Mouse (Mus musculus): Measurements from ENCODE around the gene Mypop.
A peak's percentile ranks its signal among the peaks of the same experiment; 100 is the strongest.

The Mypop gene

DNA sequence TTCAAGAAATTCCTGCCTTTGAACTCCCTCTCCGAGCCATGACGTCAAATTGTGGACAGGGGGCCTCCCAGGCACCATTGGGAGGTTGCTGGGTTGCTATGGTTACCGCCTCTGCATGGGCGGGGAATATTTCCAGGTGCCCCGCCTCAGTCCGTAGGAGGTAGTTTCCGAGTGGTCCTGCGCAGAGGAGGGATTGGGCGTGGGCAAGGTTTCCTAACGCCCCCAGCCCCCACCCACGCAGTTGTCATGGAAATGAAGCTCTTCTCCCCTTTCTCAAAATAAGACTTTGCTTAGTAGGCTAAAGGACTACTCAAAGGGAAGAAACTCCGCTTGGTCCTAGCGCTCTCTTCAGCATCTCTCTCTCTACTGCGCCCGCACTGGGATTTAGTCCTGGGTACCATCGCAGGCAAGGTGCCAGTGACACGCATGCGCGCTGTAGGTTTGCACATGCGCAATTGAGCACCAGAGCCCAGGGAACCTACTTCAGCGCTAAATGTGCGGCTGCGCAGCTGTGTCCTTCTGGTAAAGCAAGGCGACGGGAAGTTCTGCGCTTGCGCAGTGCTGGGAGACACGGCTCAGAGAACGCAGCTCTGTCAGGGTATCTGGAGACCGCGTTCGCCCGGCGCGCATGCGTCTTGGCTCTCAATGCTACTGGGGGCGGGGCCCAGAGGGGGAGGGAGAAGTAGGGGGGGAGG, at the start of gene Mypop:
Mypop (plus strand) TSS at position 645 of the 695 bp plus-strand sequence.
- ATAC-seq (ENCODE audit: insufficient number of reproducible peaks, low FRiP score, low TSS enrichment): peak; percentile 92

DNA sequence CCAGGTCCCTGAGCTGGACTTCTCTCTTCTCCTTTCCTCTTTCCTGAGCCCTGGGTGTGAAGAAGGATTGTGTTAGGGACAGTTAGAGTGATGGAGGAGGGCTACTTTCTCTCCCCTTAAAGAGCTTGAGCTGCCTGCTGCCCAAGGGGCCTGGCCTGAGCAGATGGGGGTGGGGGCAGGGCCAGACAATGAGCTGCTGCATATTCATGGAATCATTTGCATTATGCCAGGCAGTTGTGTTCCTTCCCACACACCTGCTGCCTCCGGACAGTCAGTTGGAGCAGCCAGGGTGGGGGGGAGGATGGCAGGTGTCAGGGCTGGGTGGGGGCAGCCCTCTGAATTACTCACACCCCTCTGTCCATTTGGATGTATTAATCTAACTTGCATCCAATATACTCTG, 48.7 kb upstream of the Mypop start:
- ATAC-seq (ENCODE audit: insufficient number of reproducible peaks, low FRiP score, low TSS enrichment): no peak

DNA sequence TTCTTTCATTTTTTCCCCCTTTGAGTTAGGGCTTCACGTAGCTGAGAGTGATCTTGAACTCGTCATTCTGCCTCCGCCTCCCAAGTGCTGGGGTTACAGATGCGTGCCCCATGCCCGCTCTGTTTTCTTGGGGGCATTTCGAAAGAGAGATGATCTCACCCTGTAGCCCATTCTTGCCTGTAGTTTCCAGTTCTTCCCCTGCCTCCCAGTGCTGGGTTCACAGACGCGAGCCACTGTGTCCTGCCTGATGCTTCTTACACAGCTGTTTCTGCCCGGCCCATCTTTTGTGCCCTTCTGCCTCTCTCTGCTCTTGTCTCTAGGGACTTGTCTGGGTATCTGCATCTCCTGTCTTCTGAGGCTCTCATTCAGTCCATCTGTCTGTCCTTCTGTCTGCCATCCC, 48.2 kb upstream of the Mypop start:
- no peak for ATAC-seq (ENCODE audit: insufficient number of reproducible peaks, low FRiP score, low TSS enrichment)

DNA sequence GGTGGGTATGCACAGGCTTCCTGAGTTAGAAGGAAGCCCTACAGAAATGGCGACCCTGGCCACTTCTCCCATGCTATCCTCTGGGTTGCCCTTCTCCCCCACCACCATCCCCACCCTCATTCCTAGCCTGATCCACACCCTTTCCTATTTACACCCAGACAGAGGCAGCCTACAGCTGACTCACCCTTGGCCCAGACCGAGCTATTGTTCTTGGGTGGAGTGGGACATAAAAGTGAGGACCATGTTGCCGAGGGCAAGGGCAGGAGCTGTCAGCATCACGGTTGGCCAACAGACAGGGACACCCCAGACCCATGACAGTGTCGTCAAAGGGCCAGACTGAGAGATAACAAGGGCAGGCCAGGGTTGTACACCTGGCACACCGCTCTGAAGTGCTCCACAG, 42.9 kb upstream of the Mypop start:
- ATAC-seq (ENCODE audit: insufficient number of reproducible peaks, low FRiP score, low TSS enrichment): no peak

DNA sequence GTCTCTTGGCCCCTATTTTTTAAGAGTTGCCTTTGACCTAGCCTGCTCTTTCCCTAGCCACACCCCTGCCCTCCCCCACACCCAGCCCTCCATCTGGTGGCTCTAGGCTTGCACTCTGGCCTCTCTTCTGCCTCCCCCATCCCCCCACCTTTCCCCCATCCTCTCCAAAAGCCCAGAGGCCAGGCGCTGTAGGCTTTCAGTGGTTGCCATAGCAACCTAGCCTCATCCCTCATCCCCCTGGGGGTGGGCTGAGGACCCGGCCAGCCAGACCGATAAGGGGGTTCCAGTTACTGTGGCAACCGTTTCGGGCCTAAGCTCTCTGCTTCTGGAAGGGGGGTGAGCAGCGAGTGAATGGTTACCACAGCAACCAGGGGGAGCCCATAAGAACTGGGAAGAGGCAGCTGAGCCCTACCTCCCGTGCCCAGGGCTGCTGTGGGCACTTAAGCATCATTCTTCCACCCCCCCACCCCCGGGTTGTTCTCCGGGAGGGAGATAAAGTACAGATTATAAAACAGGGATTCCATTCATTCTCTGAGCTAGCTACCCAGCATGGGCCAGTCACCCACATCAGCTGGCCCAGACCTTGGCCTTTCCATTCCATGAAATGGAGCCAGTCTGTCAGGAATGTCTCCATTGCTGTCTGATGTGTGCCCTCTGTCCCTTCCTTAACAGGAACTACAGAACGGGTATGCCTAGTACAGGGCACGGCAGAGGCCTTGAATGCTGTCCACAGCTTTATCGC, 41.1 kb upstream of the Mypop start:
- no peak for ATAC-seq (ENCODE audit: insufficient number of reproducible peaks, low FRiP score, low TSS enrichment)

DNA sequence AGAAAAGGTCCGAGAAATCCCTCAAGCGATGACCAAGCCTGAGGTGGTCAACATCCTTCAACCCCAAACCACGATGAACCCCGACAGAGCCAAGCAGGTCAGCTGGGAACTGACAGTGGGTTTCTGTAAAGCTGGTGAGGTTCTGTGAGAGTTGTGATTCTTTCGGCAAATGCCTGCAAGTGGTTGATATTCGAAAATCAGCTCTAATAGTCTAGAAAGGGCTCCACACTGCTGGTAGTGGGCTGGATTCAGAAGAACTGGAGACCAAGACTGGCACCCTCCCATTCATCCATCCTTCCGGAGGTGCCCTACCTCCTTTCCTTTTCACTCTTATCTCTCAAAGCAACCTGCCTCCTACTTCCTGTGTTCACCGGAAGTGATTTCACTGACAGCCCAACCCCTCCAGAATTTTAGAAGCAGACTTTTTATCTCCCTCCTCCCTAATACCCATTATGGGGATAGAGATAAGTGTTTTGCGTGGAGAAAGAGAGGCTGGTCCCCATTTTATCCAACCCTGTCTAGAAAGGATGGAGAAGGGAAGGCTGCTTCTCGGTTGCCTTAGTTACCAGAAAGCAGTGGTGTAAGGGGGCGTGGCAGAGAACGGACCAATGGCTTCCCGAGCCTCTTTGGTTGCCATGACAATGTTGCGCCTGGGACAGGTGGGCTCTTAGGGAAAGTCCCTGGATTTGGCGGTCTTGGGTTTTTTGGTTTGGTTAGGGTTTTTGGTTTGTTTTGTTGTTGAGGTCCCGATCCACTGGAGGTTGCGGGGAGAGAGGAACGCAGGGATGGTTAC, 40.3 kb upstream of the Mypop start:
- ATAC-seq (ENCODE audit: insufficient number of reproducible peaks, low FRiP score, low TSS enrichment): no peak

DNA sequence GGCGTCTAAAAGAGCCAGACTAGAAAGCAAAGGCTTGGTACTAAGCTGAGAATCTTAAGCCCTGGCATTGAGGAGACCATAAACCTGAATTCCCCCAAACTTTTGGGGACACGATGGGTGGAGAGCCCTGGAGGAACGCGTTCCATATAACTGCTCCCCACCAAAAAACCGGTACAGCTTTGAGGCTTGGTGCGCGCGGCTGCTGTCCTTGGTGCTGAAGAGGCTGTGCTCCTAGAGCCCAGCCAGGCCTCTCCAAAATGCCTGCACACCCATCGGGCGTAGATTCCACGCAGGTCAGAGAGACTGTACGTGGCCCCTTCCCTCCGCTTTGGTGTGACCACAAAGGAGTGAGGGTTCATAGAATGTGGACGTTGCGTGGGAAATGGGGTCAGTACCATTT, 39.6 kb upstream of the Mypop start:
- ATAC-seq (ENCODE audit: insufficient number of reproducible peaks, low FRiP score, low TSS enrichment): no peak

DNA sequence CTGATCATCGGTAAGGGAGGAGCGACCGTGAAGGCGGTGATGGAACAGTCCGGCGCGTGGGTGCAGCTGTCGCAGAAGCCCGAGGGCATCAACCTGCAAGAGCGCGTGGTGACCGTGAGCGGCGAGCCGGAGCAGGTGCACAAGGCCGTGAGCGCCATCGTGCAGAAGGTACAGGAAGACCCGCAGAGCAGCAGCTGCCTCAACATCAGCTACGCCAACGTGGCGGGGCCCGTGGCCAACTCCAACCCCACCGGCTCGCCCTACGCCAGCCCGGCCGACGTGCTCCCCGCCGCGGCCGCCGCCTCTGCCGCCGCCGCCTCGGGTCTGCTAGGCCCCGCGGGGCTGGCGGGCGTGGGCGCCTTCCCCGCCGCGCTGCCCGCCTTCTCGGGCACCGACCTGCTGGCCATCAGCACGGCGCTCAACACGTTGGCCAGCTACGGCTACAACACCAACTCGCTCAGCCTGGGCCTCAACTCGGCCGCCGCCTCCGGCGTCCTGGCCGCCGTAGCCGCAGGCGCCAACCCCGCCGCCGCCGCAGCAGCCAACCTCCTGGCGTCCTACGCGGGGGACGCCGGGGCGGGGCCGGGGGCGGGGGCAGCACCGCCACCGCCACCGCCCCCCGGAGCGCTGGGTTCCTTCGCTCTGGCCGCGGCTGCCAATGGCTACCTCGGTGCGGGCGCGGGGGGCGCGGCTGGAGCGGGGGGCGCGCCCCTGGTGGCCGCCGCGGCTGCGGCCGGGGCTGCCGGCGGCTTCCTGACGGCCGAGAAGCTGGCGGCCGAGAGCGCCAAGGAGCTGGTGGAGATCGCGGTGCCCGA, 33.3 kb upstream of the Mypop start:
- ATAC-seq (ENCODE audit: insufficient number of reproducible peaks, low FRiP score, low TSS enrichment): peak; percentile 53; the same call in 1 of the 2 replicates

DNA sequence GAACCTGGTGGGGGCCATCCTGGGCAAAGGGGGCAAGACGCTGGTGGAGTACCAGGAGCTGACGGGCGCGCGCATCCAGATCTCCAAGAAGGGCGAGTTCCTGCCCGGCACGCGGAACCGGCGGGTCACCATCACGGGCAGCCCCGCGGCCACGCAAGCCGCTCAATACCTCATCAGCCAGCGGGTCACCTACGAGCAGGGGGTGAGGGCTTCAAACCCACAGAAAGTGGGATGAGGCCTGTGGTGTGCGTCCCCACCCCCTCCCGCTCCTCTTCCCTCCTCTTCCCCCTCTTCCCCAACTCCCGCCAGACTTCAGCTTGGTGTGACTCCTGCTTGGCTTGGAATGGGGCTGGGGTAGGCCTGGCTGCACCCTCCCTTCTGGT, 32.7 kb upstream of the Mypop start:
- ATAC-seq (ENCODE audit: insufficient number of reproducible peaks, low FRiP score, low TSS enrichment): no peak; the same call in 1 of the 2 replicates

DNA sequence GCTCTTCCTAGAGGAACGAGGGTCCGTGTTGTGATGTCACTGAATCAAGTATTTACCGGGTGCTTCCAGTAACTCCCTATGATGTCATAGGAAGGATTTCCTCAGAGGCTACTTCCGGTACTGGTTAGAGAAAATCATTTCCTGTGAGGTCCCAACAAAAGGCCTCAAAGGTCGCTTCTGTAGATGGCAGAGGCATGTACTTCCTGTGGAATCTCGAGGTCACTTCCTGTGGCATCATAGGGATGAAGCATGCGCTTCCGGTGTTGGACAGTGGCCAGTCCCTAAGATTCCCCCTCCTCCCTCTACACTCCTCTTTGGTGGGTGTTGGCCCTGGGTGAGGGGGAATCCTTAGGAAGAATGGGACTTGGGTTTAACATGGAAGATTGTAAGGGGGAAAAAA, 31.6 kb upstream of the Mypop start:
- ATAC-seq (ENCODE audit: insufficient number of reproducible peaks, low FRiP score, low TSS enrichment): no peak

DNA sequence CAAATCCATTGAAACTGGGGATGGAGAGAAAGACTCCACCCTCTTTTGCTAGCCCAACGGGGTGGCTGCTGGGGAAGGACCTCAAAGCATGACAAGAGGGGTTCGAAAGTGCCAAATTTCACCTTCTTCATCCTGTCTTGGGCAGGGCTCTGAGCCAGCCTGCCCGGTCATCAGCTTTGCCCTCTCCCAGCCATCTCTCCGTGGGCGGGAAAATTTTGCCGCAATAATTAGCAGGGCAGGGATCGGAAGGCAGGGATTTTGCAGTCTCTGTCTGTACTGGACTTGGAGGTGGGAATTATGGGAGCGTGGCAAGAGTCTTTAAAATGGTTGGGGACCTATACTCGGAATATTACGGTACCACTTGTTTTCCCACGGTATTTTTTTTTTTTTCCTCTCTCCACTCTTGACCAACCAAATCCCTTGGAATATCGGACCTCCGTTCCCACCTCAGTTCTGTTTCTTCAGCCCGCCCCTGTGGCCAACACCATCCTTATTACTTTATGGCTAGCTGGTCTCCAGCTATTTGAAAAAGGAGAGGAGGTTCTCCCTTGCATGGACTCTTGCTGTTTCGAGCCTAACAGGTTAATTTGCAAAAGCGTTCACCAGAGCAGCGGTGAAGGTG, 28.8 kb upstream of the Mypop start:
- ATAC-seq (ENCODE audit: insufficient number of reproducible peaks, low FRiP score, low TSS enrichment): no peak

DNA sequence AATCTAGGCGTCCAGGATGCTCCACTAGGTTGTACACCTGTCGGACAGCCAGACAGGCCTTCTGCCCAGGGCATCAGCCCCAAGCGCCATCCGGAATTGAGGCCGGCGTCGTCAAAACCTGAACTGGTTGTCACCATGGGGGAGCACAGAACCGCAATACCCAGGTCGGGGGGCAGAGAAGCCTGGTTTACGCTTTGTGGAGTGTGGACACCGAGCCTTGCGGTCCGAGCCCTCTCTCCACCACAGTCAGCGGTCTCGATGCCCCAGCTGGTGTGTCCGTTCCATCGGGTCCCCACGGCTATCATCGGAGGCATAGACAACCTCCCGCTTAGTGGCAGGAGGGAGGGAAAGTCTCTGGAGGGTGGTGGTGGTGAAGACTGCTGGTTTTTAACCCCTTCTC, 28.2 kb upstream of the Mypop start:
- no peak for ATAC-seq (ENCODE audit: insufficient number of reproducible peaks, low FRiP score, low TSS enrichment)

DNA sequence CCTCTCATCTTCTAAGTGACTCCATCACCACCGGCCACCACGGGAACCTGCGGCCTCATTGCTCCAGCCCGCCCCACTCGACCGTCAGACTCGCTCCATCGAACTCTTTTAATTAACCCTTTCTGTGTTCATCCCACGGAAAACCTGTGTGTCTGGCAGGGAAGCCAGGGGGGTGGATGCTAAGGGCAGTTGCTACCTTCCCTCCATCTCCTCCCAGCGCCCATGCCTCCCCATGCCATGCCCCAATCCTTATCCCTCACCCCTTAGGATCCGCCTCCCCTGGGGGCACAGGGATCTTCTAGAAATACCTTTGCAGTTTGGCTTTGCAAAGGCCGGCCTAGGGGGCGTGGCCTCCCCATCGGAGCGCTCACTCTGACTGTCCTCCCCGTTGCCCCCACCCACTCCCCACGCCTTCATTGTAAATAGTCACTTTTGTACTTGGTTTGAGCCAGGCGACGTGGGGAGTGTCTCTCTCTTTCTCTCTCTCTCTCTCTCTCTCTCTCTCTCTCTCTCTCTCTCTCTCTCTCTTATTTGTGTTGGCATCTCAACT, 27.7 kb upstream of the Mypop start:
- ATAC-seq (ENCODE audit: insufficient number of reproducible peaks, low FRiP score, low TSS enrichment): no peak

DNA sequence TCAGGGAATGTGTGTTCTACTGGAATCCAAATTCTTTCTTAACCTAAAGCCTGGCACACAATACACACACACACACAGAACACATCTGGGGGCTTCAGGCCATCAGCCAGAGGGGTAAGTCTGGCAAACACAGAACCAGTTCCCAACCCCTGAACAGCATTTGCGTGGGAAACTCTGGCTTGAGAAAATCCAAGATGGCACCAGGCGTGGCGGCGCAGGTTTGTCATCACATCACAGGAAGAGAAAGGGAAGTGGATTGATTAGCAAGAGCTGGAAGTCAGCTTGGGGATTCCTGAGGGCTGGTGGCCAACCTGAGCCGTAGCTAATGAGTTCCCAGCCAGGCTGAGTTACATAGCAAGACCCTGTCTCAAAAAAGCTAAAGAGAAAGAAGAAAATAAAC, 25.7 kb upstream of the Mypop start:
- ATAC-seq (ENCODE audit: insufficient number of reproducible peaks, low FRiP score, low TSS enrichment): no peak

DNA sequence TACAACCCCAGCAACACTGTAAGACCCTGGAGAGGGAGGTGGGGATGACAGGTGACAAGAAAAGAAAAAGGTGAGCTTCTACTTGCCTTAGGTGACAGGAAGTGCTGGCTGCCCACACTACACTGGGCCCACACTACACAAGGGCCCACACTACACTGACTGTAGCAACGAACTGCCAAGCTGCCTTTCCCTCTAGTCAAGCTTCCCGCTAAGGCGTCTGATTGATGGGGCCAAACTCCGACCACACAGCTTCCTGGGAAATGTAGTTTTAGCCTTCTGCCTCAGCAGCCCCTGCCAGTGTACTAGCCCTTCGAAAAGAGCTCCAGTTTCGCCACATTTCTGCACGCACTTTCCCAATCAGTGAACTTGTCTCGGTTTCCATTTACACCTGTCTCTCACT, 23.4 kb upstream of the Mypop start:
- ATAC-seq (ENCODE audit: insufficient number of reproducible peaks, low FRiP score, low TSS enrichment): no peak

DNA sequence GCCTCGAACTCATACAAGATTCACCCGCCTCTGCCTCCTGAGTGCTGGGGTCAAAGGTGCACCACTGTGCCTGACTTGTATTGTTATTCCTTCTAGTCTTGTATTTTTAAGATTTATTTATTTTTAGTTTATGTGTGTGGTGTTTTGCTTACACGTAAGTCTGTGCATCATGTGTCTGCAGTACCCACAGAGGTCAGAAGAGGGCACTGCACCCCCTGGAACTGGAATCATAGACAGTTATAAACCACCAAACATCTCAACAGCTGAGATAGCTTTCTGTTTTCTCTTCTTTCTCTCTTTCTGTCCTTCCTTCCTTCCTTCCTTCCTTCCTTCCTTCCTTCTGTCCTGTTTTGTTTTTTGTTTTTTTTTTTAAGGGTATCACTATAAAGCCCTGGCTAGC, 20.1 kb upstream of the Mypop start:
- ATAC-seq (ENCODE audit: insufficient number of reproducible peaks, low FRiP score, low TSS enrichment): no peak

DNA sequence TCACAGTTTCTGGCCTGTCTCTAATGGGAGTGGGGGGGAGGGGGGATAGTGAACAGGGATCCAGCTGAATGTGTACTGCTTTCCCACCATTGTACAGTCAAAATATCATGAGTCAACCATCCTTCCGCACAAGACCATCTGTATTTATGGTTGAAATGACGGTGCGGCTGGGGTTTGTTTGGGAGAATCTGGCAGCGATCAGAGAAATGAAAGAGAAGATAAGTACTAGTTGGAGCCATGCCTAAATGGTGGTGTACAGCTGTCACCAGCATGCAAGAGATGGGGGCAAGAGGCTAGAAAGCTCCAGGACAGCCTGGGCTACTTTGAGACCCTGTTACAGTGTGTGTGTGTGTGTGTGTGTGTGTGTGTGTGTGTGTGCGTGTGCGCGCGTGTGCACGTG, 12.7 kb upstream of the Mypop start:
- ATAC-seq (ENCODE audit: insufficient number of reproducible peaks, low FRiP score, low TSS enrichment): no peak

DNA sequence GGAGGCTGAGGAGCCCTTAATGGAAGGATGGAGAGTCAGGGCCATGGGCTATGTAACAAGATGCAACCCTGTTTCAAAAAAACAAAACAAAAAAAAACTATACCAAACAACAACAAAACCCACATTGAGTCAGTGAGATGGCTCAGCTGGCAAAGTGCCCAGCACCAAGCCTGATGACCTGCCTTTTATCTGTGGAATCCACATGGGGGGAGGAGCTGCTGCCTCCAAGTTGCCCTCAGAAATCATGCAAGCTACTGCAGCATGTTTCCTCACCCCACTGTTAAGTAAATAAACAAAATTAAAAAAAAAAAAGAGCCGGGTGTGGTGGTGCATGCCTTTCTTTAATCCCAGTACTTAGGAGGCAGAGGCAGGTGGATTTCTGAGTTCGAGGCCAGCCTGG, 4.5 kb upstream of the Mypop start:
- ATAC-seq (ENCODE audit: insufficient number of reproducible peaks, low FRiP score, low TSS enrichment): no peak

DNA sequence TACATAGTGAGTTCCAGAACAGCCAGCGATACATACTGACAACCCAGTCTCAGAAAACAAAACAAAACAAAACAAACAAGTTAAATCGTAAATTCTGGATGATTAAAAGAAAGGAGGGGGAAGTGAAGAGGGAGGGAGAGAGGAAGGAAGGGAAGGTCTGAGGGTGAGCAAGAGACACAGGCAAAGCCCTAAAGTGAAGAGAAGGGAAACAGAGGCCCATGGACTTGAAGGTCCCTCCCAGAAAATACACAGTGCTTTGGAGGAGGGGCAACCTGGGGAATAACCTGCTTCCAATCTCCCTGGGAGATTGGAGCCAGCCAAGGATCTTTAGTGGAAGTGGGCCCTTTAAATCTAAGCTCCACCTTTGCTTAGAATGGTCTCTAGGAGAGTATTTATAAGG, 3.9 kb upstream of the Mypop start, which contains the start of gene Nanos2:
Nanos2 (plus strand) TSS at position 301 of the 400 bp plus-strand sequence.
- no peak for ATAC-seq (ENCODE audit: insufficient number of reproducible peaks, low FRiP score, low TSS enrichment)

DNA sequence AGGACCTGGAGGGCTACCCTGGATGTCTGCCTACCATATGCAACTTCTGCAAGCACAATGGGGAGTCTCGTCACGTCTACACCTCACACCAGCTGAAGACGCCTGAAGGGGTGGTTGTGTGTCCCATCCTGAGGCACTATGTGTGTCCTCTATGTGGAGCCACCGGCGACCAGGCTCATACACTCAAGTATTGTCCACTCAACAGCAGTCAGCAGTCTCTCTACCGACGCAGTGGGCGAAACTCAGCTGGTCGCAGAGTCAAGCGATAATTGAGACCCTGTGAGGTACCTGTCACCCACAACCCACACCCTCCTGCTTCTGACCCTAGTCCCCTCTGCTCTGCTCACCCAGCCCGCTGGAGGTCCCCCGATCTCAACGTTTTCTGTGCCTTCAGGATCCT, 3.3 kb upstream of the Mypop start:
- no peak for ATAC-seq (ENCODE audit: insufficient number of reproducible peaks, low FRiP score, low TSS enrichment)
